Mouse (Mus musculus): ENCODE results near the gene Olfr279. TPM values are rescaled to one million over a fixed set of nuclear protein-coding genes. Genes with fewer than 3 reads are reported as not detected.

The Olfr279 gene
- polyA plus RNA-seq, 1 experiment from 2014 or later: not detected

DNA sequence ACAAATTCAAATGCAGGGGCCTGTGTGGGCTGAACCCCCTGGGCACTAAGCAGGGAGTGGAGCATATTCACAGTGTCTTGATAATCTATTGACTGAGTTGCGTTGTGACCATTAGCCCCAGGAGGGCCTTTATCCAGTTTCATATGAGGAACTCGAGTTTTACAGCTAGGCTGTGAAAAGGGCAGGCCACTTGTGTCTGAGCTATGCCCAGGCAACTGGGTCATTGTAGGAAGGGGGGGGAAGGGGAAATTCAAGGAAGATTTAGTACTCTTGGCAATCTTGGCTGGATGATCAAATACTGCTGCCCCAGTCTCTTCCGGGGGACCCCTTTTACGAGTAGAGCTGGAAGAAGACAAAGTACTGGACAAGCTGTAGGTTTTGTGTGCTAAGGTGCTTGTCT lies 51.1 kb downstream of the Olfr279 start:
- no peak for DNase-seq (ENCODE audit: low spot score)

GRCm38 (mm10) chr15:98545151-98545550 lies 52.9 kb downstream of the Olfr279 start:
- no peak for DNase-seq (ENCODE audit: low spot score)

DNA sequence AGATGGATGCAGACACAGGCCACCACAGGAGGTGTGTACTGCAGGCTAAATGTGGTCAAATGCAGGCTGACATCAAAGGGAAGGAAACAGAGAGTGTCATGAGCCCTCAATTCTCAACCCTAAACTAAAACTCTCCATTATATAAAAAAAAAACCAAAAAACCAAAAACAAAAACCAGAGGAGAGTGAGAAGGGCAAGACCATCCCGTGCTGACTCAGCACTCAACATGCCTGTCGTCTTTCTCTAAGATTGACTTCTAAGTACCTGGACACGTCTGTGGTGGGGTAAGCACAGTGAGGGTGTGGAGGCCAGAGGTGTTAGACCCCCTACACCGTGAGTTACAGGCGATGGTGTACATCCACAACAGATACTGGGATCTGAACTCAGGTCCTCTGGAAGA lies 54.6 kb downstream of the Olfr279 start:
- DNase-seq (ENCODE audit: low spot score): no peak

Small RNA genes within 50 kb of the gene (microRNA-seq; reads per million reads assigned to microRNA genes)
- 3.3 reads per million for gene Mir1291 (ENCODE audit: borderline number of aligned reads)

Other genes starting within 250 kb of the Olfr279 start
- not detected in 2 replicates for gene H1fnt, start 235.1 kb upstream of the Olfr279 start, polyA plus RNA-seq (2015; fragmentation: Nextera tagmentation; extraction: Ambion mirVana)
- 0.40 and 0.46 TPM in 2 replicates for gene Zfp641, start 196.2 kb upstream of the Olfr279 start, polyA plus RNA-seq (2015; fragmentation: Nextera tagmentation; extraction: Ambion mirVana)
- not detected in 2 replicates for gene Olfr285, start 175.0 kb upstream of the Olfr279 start, polyA plus RNA-seq (2015; fragmentation: Nextera tagmentation; extraction: Ambion mirVana)
- gene Olfr284, start 151.4 kb upstream of the Olfr279 start, polyA plus RNA-seq (2015; fragmentation: Nextera tagmentation; extraction: Ambion mirVana): not detected in 2 replicates
- not detected in 2 replicates for gene Olfr283, start 111.5 kb upstream of the Olfr279 start, polyA plus RNA-seq (2015; fragmentation: Nextera tagmentation; extraction: Ambion mirVana)
- not detected in 2 replicates for gene Olfr282, start 61.2 kb upstream of the Olfr279 start, polyA plus RNA-seq (2015; fragmentation: Nextera tagmentation; extraction: Ambion mirVana)
- not detected in 2 replicates for gene Olfr281, start 39.8 kb upstream of the Olfr279 start, polyA plus RNA-seq (2015; fragmentation: Nextera tagmentation; extraction: Ambion mirVana)
- gene OR5BS1P, start 22.5 kb upstream of the Olfr279 start, polyA plus RNA-seq (2015; fragmentation: Nextera tagmentation; extraction: Ambion mirVana): 0.03 TPM in 1 of 2 replicates, not detected in the other
- gene Lalba, start 9.7 kb upstream of the Olfr279 start, polyA plus RNA-seq (2015; fragmentation: Nextera tagmentation; extraction: Ambion mirVana): 0.18 TPM in 1 of 2 replicates, not detected in the other
- gene Kansl2, start 41.9 kb downstream of the Olfr279 start, polyA plus RNA-seq (2015; fragmentation: Nextera tagmentation; extraction: Ambion mirVana): 98.8 and 108 TPM in 2 replicates
- gene Ccnt1, start 78.5 kb downstream of the Olfr279 start, polyA plus RNA-seq (2015; fragmentation: Nextera tagmentation; extraction: Ambion mirVana): 51.1 and 55.8 TPM in 2 replicates
- gene 4930415O20Rik, start 78.6 kb downstream of the Olfr279 start, polyA plus RNA-seq (2015; fragmentation: Nextera tagmentation; extraction: Ambion mirVana): not detected in 2 replicates
- 12.6 and 17.0 TPM in 2 replicates for gene Adcy6, start 117.7 kb downstream of the Olfr279 start, polyA plus RNA-seq (2015; fragmentation: Nextera tagmentation; extraction: Ambion mirVana)
- 8.5 and 9.6 TPM in 2 replicates for gene Cacnb3, start 138.4 kb downstream of the Olfr279 start, polyA plus RNA-seq (2015; fragmentation: Nextera tagmentation; extraction: Ambion mirVana)
- 23.5 and 26.4 TPM in 2 replicates for gene Ddx23, start 170.5 kb downstream of the Olfr279 start, polyA plus RNA-seq (2015; fragmentation: Nextera tagmentation; extraction: Ambion mirVana)
- 1.1 and 1.7 TPM in 2 replicates for gene Rnd1, start 185.1 kb downstream of the Olfr279 start, polyA plus RNA-seq (2015; fragmentation: Nextera tagmentation; extraction: Ambion mirVana)
- gene Ccdc65, start 215.8 kb downstream of the Olfr279 start, polyA plus RNA-seq (2015; fragmentation: Nextera tagmentation; extraction: Ambion mirVana): 0.09 and 0.40 TPM in 2 replicates
- gene Fkbp11, start 235.8 kb downstream of the Olfr279 start, polyA plus RNA-seq (2015; fragmentation: Nextera tagmentation; extraction: Ambion mirVana): 4.6 and 6.4 TPM in 2 replicates